Mouse (Mus musculus) embryonic facial prominence, embryonic 11.5 days (tissue): ENCODE measurements at regions not wholly inside any gene's neighbourhood (a gene's known extent, or its start where the extent isn't known, plus 50 kb on each side); places are given as distances from the start of the nearest gene placed in this dataset.

ENCODE experiments used
- ATAC-seq: fragments of 200-750 bp; cut with Nextera tagmentation; replicated peaks from 2 replicates; pipeline ENCODE4 v1.8.0; 2017; ENCODE audit warnings: low read depth; ENCODE audit not compliant: insufficient number of reproducible peaks, low FRiP score, low TSS enrichment
- DNase-seq: peaks from one replicate; pipeline ENCODE4 v3.0.0-alpha.2; 2015; ENCODE audit warnings: low spot score
- H3K27ac ChIP-seq: fragments of 300-500 bp; sonication (generic); replicated peaks from 2 replicates; pipeline ENCODE4 v1.5.1; 2014; ENCODE audit warnings: mild to moderate bottlenecking, low read depth, low read length, control low read depth
- H3K27me3 ChIP-seq: fragments of 300-500 bp; sonication (generic); 2 replicates; pipeline ENCODE4 v1.6.1; 2014; ENCODE audit warnings: mild to moderate bottlenecking, low read length, moderate library complexity, mixed read lengths; ENCODE audit not compliant: control insufficient read depth, insufficient read depth
- H3K36me3 ChIP-seq: fragments of 300-500 bp; sonication (generic); replicated peaks from 2 replicates; pipeline ENCODE4 v1.6.1; 2014; ENCODE audit warnings: low read depth, mild to moderate bottlenecking, low read length, moderate library complexity, mixed read lengths; ENCODE audit not compliant: control insufficient read depth, insufficient read depth
- H3K4me1 ChIP-seq: fragments of 300-500 bp; sonication (generic); 2 replicates; pipeline ENCODE4 v1.6.1; 2014; ENCODE audit warnings: low read length, mixed read lengths; ENCODE audit not compliant: control insufficient read depth, insufficient read depth
- H3K4me2 ChIP-seq: fragments of 300-500 bp; sonication (generic); 2 replicates; pipeline ENCODE4 v1.6.1; 2014; ENCODE audit warnings: low read depth, mild to moderate bottlenecking, control low read depth, low read length, moderate library complexity
- H3K4me3 ChIP-seq: fragments of 300-500 bp; sonication (generic); 2 replicates; pipeline ENCODE4 v1.5.1; 2014; ENCODE audit warnings: low read depth, low read length, control low read depth
- H3K9ac ChIP-seq: fragments of 300-500 bp; sonication (generic); replicated peaks from 2 replicates; pipeline ENCODE4 v1.6.1; 2014; ENCODE audit warnings: mild to moderate bottlenecking, control low read depth, low read length
- H3K9me3 ChIP-seq: fragments of 300-500 bp; sonication (generic); replicated peaks from 2 replicates; pipeline ENCODE4 v1.6.1; 2016; ENCODE audit warnings: mild to moderate bottlenecking, low read length, inconsistent platforms, mixed read lengths; ENCODE audit not compliant: control insufficient read depth
- WGBS: fragments of 180-500 bp; shearing (Covaris S2); extraction: QIAGEN DNeasy Blood & Tissue Kit; methylation state at CpG from one replicate; pipeline ENCODE4 v1.1.7; 2014; 5-methylcytosine and 5-hydroxymethylcytosine counted together

DNA sequence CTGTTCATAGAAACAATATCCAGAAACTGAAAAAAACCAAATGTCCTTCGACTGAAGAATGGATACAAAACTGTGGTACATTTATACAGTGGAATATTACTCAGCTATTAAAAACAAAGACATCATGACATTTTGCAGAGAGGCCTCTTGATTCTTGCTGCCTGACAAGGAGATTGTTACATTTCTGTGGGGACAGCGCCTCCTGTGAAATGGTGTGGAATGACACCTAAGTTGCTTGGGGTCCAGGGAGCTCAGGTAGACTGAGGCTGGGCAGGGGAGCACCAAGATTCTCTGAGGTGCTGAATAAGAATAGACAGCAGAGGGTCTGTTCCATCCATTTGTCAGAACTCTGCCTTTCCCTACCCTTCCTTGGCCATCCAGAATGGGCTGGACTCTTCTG, 57.2 kb upstream of the Ctbp2 start:
- Histone ChIP-seq H3K4me3 (no peak overlapping the region), H3K36me3 (no peaks in the 10 kb centered on the region), H3K27me3 (no peaks in the 10 kb centered on the region), H3K4me1 (no peaks in the 10 kb centered on the region), H3K4me2 (no peak overlapping the region), H3K9ac (no peak overlapping the region), H3K27ac (no peak overlapping the region), H3K9me3 (no peaks in the 10 kb centered on the region)
- WGBS = 45% methylated on average over 2 of the region's 2 CpGs
- no peak for ATAC-seq
- no peak for DNase-seq

DNA sequence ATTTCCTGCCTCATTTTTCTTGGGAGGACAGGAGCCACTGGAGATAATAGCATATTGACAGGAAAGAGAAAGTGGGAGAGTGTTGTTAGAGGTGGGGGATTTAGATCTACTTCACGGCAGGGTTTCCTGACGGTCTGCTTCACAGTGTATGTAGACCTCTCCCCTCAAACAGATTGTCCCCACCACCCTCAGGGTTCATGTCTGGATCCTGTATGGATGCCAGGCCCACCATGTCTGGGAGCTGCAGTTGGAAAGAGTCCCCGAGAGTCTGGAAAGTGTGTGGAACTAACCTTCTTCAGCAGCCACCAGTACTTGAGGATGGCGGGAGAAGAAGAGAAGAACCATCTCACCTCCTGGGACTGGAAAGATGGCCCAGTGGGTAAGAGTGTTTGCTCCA, 53.0 kb upstream of the Ctbp2 start:
- DNase-seq (no peak), ATAC-seq (no peak)
- 85% methylated on average over 4 of the region's 4 CpGs for WGBS
- no peak overlapping the region for H3K4me3 ChIP-seq
- no peaks in the 10 kb centered on the region for H3K4me1 ChIP-seq
- no peak overlapping the region for H3K4me2 ChIP-seq
- H3K9me3 ChIP-seq = no peaks in the 10 kb centered on the region
- H3K36me3 ChIP-seq = no peaks in the 10 kb centered on the region
- no peaks in the 10 kb centered on the region for H3K27me3 ChIP-seq
- H3K9ac ChIP-seq = no peak overlapping the region
- H3K27ac ChIP-seq = no peak overlapping the region

DNA sequence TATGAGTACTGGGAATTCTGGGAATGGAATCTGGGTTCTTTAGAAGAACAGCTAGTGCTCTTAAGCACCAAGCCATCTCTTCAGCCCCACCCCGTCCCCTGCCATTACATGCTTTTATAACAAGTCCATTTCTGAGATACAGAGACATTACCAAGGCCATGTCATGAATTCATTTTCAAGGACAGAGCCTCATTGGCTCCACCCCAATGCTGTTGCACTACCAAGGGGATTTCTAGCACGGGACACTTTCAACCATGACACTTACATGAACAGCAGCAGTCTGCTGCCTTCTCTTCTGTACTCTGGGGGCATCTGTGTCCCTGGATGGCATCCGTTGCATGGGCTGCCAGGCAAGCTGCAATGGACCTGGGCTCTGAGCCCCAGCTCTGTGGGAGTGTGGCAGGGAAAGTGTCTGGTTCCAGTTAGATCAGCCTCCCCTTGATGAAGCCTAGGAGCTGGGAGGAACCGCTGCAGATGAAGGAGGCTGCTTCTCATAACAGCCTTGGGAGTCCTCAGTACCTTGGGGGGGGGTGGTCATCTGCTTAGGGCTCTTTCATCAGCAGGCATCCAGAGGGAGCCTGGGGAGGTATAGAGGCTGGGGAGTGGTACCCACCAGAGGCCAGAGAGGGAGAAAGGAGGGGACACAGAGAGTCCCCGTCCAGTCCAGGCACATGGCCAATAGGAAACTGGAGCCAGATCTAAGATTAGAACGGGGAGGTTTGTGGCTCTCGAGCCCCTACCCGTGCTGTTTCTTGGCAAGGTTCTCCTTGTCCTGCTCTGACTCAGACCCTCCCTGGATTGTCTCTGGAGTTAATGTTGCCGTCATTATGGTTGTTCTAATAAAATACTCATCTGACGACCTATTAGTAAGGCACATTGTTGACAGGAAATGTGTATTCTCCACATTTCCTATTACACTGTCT, 52.4 kb upstream of the Ctbp2 start:
- no peak for DNase-seq
- Histone ChIP-seq H3K4me3 (no peak overlapping the region), H3K9ac (no peak overlapping the region), H3K36me3 (no peaks in the 10 kb centered on the region), H3K27me3 (no peaks in the 10 kb centered on the region), H3K27ac (no peak overlapping the region), H3K9me3 (no peaks in the 10 kb centered on the region), H3K4me1 (no peaks in the 10 kb centered on the region), H3K4me2 (no peak overlapping the region)
- 75% methylated on average over 10 of the region's 10 CpGs for WGBS
- ATAC-seq = no peak
